Mouse (Mus musculus): ENCODE data around the gene 2510039O18Rik. TPM values are rescaled to one million over a fixed set of nuclear protein-coding genes. Genes with fewer than 3 reads are reported as not detected.
A peak's percentile ranks its signal among the peaks of the same experiment; 100 is the strongest.

The 2510039O18Rik gene
- polyA plus RNA-seq, 1 experiment, result 56.2 TPM

DNA sequence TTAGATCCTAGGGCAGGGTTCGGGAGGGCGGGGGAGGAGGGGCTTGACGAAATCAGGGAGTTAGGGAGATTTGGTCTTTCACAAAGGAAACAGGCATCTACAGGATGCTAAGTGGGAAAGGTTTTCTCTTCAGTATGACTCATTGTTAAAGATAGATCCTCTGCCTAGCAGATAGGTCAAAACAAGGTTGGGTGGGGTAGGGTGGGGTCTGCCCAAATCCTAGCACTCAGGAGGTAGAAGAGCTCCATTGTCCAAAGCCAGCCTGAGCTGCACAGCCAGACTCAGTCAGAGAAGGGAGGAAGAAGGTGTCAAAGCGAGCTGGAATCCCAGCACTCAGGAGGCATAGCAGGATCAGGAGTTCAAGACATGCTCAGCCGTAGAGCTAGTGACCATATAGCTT lies 3.2 kb upstream of the 2510039O18Rik start:
- TF ChIP-seq CTCF (IDR thresholded peaks at IDR 0.05; ENCODE audit: borderline replicate concordance, extremely low read depth, insufficient read depth, insufficient read length) (no peak), POLR2A (IDR thresholded peaks at IDR 0.05; ENCODE audit: borderline replicate concordance, extremely low read depth, insufficient read depth, insufficient read length, poor library complexity, severe bottlenecking) (no peak)
- no peak for DNase-seq (ENCODE audit: low read depth)

DNA sequence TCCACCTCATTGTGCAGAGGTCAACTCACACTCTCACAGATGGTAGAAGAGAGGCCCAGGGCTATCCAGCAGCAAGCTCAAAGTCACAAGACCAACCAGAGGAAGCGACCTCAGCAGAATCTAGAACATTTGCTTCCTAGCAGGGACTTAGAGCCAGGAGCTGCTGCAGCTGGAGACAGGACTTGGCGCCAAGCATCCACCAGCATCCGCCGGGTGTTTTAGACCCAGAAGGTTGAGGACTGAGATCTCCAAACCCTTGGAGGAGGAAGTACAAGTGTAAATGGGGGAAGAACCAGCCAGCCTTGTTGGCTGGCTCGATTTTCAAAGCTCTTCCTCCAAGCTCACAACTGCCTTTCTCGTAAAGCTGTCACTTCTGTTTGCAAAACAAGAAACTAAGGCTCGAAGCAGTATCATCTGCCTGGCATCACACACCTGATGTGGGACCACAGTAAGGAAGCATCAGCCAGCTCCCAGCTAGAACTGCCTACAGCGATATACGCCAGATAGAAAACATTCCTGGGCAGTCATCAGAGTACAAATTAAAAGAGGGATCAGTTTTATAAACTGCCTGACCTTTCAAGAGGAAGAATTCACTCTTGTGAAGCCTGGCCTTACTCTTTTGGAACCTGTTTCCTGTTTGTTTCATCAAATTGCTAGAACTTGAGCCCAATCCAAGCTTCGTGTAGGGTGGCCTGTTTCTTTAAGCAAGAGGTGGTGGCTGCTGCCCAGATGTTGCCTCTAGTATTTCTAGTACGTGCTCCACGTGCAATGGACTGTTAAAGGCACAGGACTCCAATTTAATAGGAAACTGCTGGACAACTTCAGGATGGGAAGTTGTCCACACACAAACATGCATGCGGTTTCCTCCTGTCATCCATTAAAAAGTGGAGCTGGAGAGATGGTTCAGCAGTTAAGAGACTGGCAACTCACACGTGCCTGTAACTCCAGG lies 2.3 kb upstream of the 2510039O18Rik start:
- TF ChIP-seq CTCF (IDR thresholded peaks at IDR 0.05; ENCODE audit: borderline replicate concordance, extremely low read depth, insufficient read depth, insufficient read length) (no peak), POLR2A (IDR thresholded peaks at IDR 0.05; ENCODE audit: borderline replicate concordance, extremely low read depth, insufficient read depth, insufficient read length, poor library complexity, severe bottlenecking) (no peak)
- no peak for DNase-seq (ENCODE audit: low read depth)

DNA sequence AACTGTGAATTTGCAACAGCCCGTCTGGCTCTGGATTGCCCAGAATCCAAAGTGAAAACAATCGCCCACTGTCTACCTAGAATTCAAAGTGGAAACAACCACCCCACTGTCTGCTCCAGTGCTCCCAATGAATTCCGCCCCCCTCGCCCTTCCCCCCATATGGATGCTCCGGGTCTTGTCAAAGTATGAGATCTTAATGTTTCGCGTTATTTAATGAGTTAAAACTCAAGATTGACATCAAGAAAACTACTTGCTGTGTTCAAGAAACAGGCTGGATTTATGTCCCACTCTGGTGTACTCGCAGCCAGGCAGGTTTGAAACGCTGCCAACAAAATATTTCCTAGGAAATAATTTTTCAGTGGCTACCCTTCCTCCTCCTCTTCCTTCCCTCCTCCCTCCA lies 584 bp upstream of the 2510039O18Rik start:
- DNase-seq (ENCODE audit: low read depth), result peak; percentile 70
- no peak for TF ChIP-seq CTCF (IDR thresholded peaks at IDR 0.05; ENCODE audit: borderline replicate concordance, extremely low read depth, insufficient read depth, insufficient read length)
- TF ChIP-seq POLR2A (IDR thresholded peaks at IDR 0.05; ENCODE audit: borderline replicate concordance, extremely low read depth, insufficient read depth, insufficient read length, poor library complexity, severe bottlenecking), result no peak

DNA sequence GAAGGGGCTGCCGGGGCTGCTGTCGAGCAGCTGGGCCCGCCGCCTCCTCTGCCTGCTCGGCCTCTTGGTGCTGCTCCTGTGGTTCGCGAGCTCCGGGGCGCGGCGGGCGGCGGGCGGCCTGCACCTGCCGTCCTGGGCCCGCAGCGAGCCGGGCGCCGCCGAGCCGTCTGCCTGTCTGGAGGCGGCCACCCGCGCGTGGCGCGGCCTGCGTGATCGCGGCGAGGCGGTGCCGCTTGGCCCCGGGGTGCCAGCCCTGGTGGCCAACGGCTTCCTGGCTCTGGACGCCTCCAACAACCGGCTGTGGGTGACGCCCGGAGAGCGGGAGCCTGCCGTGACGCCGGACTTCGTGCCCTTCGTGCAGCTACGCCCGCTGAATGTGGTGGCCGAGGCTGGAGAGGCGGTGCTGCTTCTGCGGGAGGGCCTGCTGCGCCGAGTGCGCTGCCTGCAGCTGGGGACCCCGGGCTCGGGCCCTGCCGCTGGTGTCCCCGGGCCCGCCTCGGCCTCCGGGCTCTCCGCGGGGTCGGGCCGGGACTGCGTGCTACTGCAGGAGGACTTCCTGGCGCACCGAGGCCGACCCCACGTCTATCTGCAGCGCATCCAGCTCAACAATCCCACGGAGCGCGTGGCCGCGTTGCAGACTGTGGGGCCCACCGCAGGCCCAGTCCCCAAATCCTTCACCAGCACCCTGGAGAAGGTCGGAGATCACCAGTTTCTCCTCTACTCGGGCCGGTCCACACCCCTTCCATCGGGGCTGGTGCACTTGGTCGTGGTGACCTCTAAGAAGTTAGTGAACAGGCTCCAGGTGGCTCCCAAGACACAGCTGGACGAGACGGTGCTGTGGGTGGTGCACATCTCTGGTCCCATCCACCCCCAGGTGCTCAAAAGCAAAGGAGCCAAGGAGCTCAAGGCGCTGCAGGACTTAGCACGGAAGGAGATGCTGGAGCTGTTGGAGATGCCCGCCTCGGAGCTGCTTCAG lies 638 bp downstream of the 2510039O18Rik start:
- TF ChIP-seq POLR2A (IDR thresholded peaks at IDR 0.05; ENCODE audit: borderline replicate concordance, extremely low read depth, insufficient read depth, insufficient read length, poor library complexity, severe bottlenecking), result no peak
- TF ChIP-seq CTCF (IDR thresholded peaks at IDR 0.05; ENCODE audit: borderline replicate concordance, extremely low read depth, insufficient read depth, insufficient read length), result no peak
- peak; percentile 13 for DNase-seq (ENCODE audit: low read depth)

DNA sequence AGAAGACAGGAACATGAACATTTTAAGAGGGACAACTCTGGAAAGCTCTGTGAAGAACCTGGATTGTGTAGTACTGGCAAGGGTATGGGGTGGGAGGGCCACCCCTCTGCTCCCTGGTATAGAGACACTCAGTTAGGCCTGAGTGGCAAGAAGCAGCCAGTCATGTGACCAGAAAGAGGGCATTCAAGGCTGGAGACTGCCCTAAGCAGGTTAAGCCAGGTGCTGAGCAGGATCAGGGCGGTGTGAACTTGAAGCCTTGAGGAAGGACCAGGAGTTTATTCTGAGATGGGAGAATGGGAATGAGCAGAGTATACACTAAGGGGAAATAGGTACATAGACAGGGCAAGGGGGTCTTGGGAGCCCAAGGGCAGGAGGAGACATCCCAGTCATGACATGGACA lies 2.3 kb downstream of the 2510039O18Rik start:
- no peak for DNase-seq (ENCODE audit: low read depth)

DNA sequence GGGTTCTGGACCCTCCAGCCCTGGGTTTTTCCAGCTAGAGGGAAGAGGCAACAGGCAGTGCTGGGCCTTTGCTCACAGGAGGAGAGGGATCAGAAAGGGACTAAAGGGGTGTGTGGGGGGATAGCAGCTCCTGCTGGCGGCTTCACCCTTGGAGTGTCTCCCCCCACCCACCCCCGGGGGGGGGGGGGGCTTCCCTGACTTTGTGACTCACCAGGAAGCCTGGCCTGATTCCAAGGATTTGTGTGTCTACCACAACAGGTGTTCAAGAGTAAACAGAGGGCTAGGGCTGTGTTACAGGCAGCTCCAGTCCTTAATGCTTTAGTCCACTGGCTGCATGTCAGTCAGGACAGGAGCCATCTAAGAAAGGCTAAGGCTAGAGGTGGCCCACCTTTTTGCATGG lies 6.8 kb downstream of the 2510039O18Rik start:
- TF ChIP-seq POLR2A (IDR thresholded peaks at IDR 0.05; ENCODE audit: borderline replicate concordance, extremely low read depth, insufficient read depth, insufficient read length, poor library complexity, severe bottlenecking) (no peak), CTCF (IDR thresholded peaks at IDR 0.05; ENCODE audit: borderline replicate concordance, extremely low read depth, insufficient read depth, insufficient read length) (no peak)
- DNase-seq (ENCODE audit: low read depth), result no peak

More for the DNA sequence above, 2.3 kb downstream of the 2510039O18Rik start:
- TF ChIP-seq POLR2A (IDR thresholded peaks at IDR 0.05; ENCODE audit: borderline replicate concordance, extremely low read depth, insufficient read depth, insufficient read length, poor library complexity, severe bottlenecking) (no peak), CTCF (IDR thresholded peaks at IDR 0.05; ENCODE audit: borderline replicate concordance, extremely low read depth, insufficient read depth, insufficient read length) (no peak)

DNA sequence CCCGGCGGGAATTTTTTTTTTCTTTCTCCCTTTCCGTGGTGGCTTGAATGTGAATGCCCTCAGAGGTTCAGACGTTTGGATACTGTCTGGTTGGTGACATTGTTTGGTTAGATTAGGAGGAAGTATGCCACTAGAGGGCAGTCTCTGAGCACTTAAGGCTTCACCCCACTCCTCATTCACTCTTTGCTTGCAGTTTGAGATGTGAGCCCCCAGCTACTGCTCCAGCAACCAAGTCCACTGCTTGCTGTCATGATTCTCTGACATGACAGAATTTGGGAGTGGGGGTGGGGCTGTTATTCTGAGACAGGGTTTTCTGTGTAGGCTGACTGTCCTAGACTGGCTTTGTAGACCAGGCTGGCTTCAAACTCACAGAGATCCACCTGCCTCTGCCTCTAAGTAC lies 12.9 kb downstream of the 2510039O18Rik start:
- TF ChIP-seq POLR2A (IDR thresholded peaks at IDR 0.05; ENCODE audit: borderline replicate concordance, extremely low read depth, insufficient read depth, insufficient read length, poor library complexity, severe bottlenecking), result no peak
- peak; percentile 59; the same call in 1 of the 2 replicates for TF ChIP-seq CTCF (IDR thresholded peaks at IDR 0.05; ENCODE audit: borderline replicate concordance, extremely low read depth, insufficient read depth, insufficient read length)
- peak; percentile 73 for DNase-seq (ENCODE audit: low read depth)

DNA sequence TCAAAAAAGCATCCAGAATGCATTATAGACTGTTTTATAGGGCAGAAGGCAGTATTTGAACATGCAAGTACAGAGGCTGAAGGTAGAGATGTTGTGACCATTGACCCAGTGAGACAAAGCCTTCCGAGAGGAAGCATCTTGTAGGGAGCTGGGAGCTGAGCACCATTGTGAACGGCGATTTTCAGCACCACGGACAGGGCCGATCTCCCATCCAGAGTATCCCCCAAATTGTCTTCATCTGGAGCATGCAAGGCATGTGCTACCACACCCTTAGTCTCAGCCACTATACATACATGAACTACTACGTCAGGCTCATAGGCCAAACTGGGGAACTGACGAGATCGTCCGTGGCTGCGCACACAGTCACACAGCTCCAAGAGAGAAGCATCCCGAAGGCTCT lies 16.4 kb downstream of the 2510039O18Rik start:
- DNase-seq (ENCODE audit: low read depth), result peak; percentile 13

DNA sequence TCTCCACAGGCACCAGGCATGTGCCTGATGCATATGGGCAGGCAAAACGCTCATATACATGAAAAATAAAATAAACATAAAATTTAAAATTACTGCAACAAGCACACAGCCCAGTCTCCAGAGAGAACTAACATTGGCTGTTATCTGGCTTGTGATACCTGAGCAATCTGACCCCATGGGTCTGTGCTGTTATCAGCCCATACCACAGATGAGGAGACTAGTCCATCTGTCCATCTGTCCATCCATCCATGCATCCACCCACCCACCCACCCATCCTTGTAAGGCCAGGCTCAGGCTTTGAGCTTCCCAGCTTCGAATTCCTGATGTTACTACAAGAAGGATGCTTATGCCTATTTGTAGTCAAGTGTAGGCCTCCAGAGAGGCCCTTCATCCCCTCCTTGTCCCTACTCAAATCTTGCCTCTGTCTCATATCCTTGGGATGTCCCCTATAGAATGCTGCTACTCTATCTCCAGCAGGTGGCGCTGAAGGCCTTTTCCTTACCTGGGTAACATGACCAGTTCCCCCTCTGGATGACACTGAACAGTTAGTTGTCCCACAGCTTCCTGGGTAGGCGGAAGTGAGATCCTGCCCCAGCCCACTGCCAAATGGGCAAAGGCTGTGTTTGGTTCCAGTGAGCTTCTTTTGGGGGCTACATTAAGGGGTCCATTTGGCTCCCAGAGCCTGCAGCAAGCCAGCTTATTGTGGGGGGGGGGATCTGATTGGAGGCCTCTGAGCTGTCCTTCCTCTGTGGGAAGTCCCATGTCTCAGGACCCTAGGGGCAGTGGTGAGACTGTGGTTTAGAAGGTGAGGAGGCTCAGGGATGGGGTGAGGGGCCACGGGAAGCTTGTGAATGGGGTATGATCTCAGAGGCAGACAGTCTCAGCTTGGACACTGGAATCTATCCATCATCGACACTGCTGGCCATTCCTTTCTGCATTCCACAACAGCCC lies 19.5 kb downstream of the 2510039O18Rik start:
- TF ChIP-seq POLR2A (IDR thresholded peaks at IDR 0.05; ENCODE audit: borderline replicate concordance, extremely low read depth, insufficient read depth, insufficient read length, poor library complexity, severe bottlenecking) (no peak), CTCF (IDR thresholded peaks at IDR 0.05; ENCODE audit: borderline replicate concordance, extremely low read depth, insufficient read depth, insufficient read length) (peak; percentile 79; the same call in 1 of the 2 replicates)
- peak; percentile 83 for DNase-seq (ENCODE audit: low read depth)

More for the DNA sequence above, 16.4 kb downstream of the 2510039O18Rik start:
- no peak for TF ChIP-seq POLR2A (IDR thresholded peaks at IDR 0.05; ENCODE audit: borderline replicate concordance, extremely low read depth, insufficient read depth, insufficient read length, poor library complexity, severe bottlenecking)

DNA sequence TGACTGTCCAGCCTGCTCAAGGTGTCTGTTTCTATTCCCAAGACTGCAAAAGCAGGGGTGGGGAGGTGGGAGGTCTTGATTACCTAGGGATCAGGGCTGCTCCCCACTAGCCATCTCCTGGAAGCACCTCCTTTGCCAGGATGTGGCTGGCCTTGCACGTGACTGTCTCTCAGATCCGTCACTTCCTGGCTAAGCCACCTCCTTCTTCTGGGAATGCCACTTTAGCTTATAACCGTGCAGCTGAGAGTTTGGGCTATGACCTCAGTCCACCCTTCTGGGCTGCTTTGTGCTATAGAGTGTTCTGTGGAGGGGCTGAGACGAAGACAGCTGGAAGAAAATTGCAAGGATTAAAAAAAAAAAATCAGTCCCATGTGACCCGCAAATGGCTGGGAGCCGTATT lies 22.1 kb downstream of the 2510039O18Rik start:
- no peak for TF ChIP-seq POLR2A (IDR thresholded peaks at IDR 0.05; ENCODE audit: borderline replicate concordance, extremely low read depth, insufficient read depth, insufficient read length, poor library complexity, severe bottlenecking)
- no peak for TF ChIP-seq CTCF (IDR thresholded peaks at IDR 0.05; ENCODE audit: borderline replicate concordance, extremely low read depth, insufficient read depth, insufficient read length)
- DNase-seq (ENCODE audit: low read depth), result no peak

Measured in brain, embryonic 14.5 days (tissue).